Mouse (Mus musculus): ENCODE results near the gene Slc24a2. TPM values are rescaled to one million over a fixed set of nuclear protein-coding genes. Genes with fewer than 3 reads are reported as not detected.

Slc24a2 gene
- polyA plus RNA-seq, 2 experiments, result 0.62 to 1.3 TPM

- H3K4me2 ChIP-seq (replicated peaks; ENCODE audit: low read depth, low read length, severe bottlenecking), result no peak overlapping the region
- DNase-seq (ENCODE audit: low spot score) (peak; percentile 80), ATAC-seq (ENCODE audit: low FRiP score, low read depth) (no peak)
These were observed 272.5 kb downstream of the Slc24a2 start for GRCm38 (mm10) chr4:86957576-86958411.

GRCm38 (mm10) chr4:86955448-86955847 is 274.8 kb downstream of the Slc24a2 start:
- DNase-seq (ENCODE audit: low spot score), result no peak
- ATAC-seq (ENCODE audit: low FRiP score, low read depth), result no peak
- H3K9ac ChIP-seq (ENCODE audit: low read depth, low read length, severe bottlenecking), result no peak overlapping the region
- 44% methylated on average over 4 of the region's 4 CpGs for WGBS
- peaks cover 4% of the 10 kb centered on the region; the same call in 1 of the 2 replicates for H3K4me1 ChIP-seq (ENCODE audit: control insufficient read depth, insufficient read depth, low read length)
- H3K27ac ChIP-seq (replicated peaks; ENCODE audit: low read depth, low read length), result no peak overlapping the region
- no peak overlapping the region for H3K4me2 ChIP-seq (replicated peaks; ENCODE audit: low read depth, low read length, severe bottlenecking)
- H3K27me3 ChIP-seq (ENCODE audit: control insufficient read depth, insufficient read depth, low read length), result no peaks in the 10 kb centered on the region
- no peaks in the 10 kb centered on the region for H3K36me3 ChIP-seq (ENCODE audit: control insufficient read depth, insufficient read depth, low read length)
- no peak for TF ChIP-seq POLR2A (IDR thresholded peaks at IDR 0.05; ENCODE audit: borderline replicate concordance, extremely low read depth, insufficient read depth, insufficient read length)
- H3K9me3 ChIP-seq (ENCODE audit: control insufficient read depth, low read length), result no peaks in the 10 kb centered on the region
- H3K4me3 ChIP-seq (replicated peaks; ENCODE audit: low read length), result no peak overlapping the region

More at GRCm38 (mm10) chr4:86957576-86958411, 272.5 kb downstream of the Slc24a2 start:
- H3K4me3 ChIP-seq (replicated peaks; ENCODE audit: low read length), result no peak overlapping the region
- no peak for TF ChIP-seq POLR2A (IDR thresholded peaks at IDR 0.05; ENCODE audit: borderline replicate concordance, extremely low read depth, insufficient read depth, insufficient read length)
- no peak overlapping the region for H3K27ac ChIP-seq (replicated peaks; ENCODE audit: low read depth, low read length)
- peaks cover 4% of the 10 kb centered on the region; the same call in 1 of the 2 replicates for H3K4me1 ChIP-seq (ENCODE audit: control insufficient read depth, insufficient read depth, low read length)
- no peaks in the 10 kb centered on the region for H3K36me3 ChIP-seq (ENCODE audit: control insufficient read depth, insufficient read depth, low read length)
- H3K9ac ChIP-seq (ENCODE audit: low read depth, low read length, severe bottlenecking), result no peak overlapping the region
- no peaks in the 10 kb centered on the region for H3K9me3 ChIP-seq (ENCODE audit: control insufficient read depth, low read length)
- WGBS, result 43% methylated on average over 14 of the region's 14 CpGs
- no peaks in the 10 kb centered on the region for H3K27me3 ChIP-seq (ENCODE audit: control insufficient read depth, insufficient read depth, low read length)

GRCm38 (mm10) chr4:86953519-86953918 is 276.8 kb downstream of the Slc24a2 start:
- no peak overlapping the region for H3K9ac ChIP-seq (ENCODE audit: low read depth, low read length, severe bottlenecking)
- no peaks in the 10 kb centered on the region for H3K27me3 ChIP-seq (ENCODE audit: control insufficient read depth, insufficient read depth, low read length)
- H3K36me3 ChIP-seq (ENCODE audit: control insufficient read depth, insufficient read depth, low read length), result no peaks in the 10 kb centered on the region
- H3K4me1 ChIP-seq (ENCODE audit: control insufficient read depth, insufficient read depth, low read length), result peaks cover 4% of the 10 kb centered on the region; the same call in 1 of the 2 replicates
- WGBS, result 65% methylated on average over 5 of the region's 5 CpGs
- no peak for DNase-seq (ENCODE audit: low spot score)
- no peak overlapping the region for H3K27ac ChIP-seq (replicated peaks; ENCODE audit: low read depth, low read length)
- no peak overlapping the region for H3K4me3 ChIP-seq (replicated peaks; ENCODE audit: low read length)
- H3K9me3 ChIP-seq (ENCODE audit: control insufficient read depth, low read length), result no peaks in the 10 kb centered on the region
- no peak for TF ChIP-seq POLR2A (IDR thresholded peaks at IDR 0.05; ENCODE audit: borderline replicate concordance, extremely low read depth, insufficient read depth, insufficient read length)
- no peak for ATAC-seq (ENCODE audit: low FRiP score, low read depth)
- H3K4me2 ChIP-seq (replicated peaks; ENCODE audit: low read depth, low read length, severe bottlenecking), result no peak overlapping the region

- TF ChIP-seq POLR2A (IDR thresholded peaks at IDR 0.05; ENCODE audit: borderline replicate concordance, extremely low read depth, insufficient read depth, insufficient read length), result no peak
- no peak overlapping the region for H3K9ac ChIP-seq (ENCODE audit: low read depth, low read length, severe bottlenecking)
- WGBS, result 93% methylated on average over 1 of the region's 1 CpGs
- DNase-seq (ENCODE audit: low spot score) (no peak), ATAC-seq (ENCODE audit: low FRiP score, low read depth) (no peak)
- no peaks in the 10 kb centered on the region for H3K27me3 ChIP-seq (ENCODE audit: control insufficient read depth, insufficient read depth, low read length)
- no peaks in the 10 kb centered on the region for H3K36me3 ChIP-seq (ENCODE audit: control insufficient read depth, insufficient read depth, low read length)
- no peak overlapping the region for H3K4me2 ChIP-seq (replicated peaks; ENCODE audit: low read depth, low read length, severe bottlenecking)
- H3K4me3 ChIP-seq (replicated peaks; ENCODE audit: low read length), result no peak overlapping the region
- H3K9me3 ChIP-seq (ENCODE audit: control insufficient read depth, low read length), result no peaks in the 10 kb centered on the region
- no peak overlapping the region for H3K27ac ChIP-seq (replicated peaks; ENCODE audit: low read depth, low read length)
- H3K4me1 ChIP-seq (ENCODE audit: control insufficient read depth, insufficient read depth, low read length), result no peaks in the 10 kb centered on the region
These were observed 281.5 kb downstream of the Slc24a2 start for GRCm38 (mm10) chr4:86948794-86949193.

- no peak overlapping the region for H3K9ac ChIP-seq (ENCODE audit: low read depth, low read length, severe bottlenecking)
- no peak overlapping the region for H3K27ac ChIP-seq (replicated peaks; ENCODE audit: low read depth, low read length)
- H3K4me1 ChIP-seq (ENCODE audit: control insufficient read depth, insufficient read depth, low read length), result no peaks in the 10 kb centered on the region
- no peak overlapping the region for H3K4me3 ChIP-seq (replicated peaks; ENCODE audit: low read length)
- H3K27me3 ChIP-seq (ENCODE audit: control insufficient read depth, insufficient read depth, low read length), result no peaks in the 10 kb centered on the region
- ATAC-seq (ENCODE audit: low FRiP score, low read depth) (no peak), DNase-seq (ENCODE audit: low spot score) (no peak)
- 49% methylated on average over 6 of the region's 6 CpGs for WGBS
- no peak overlapping the region for H3K4me2 ChIP-seq (replicated peaks; ENCODE audit: low read depth, low read length, severe bottlenecking)
- H3K9me3 ChIP-seq (ENCODE audit: control insufficient read depth, low read length), result no peaks in the 10 kb centered on the region
- no peaks in the 10 kb centered on the region for H3K36me3 ChIP-seq (ENCODE audit: control insufficient read depth, insufficient read depth, low read length)
- TF ChIP-seq POLR2A (IDR thresholded peaks at IDR 0.05; ENCODE audit: borderline replicate concordance, extremely low read depth, insufficient read depth, insufficient read length), result no peak
These were observed 287.0 kb downstream of the Slc24a2 start for GRCm38 (mm10) chr4:86943296-86943695.

All from limb, embryonic 14.5 days (tissue).